Mouse (Mus musculus): ENCODE results near the gene Prkch. TPM values are rescaled to one million over a fixed set of nuclear protein-coding genes. Genes with fewer than 3 reads are reported as not detected.
A peak's percentile ranks its signal among the peaks of the same experiment; 100 is the strongest.

The Prkch gene
- total RNA-seq, 2 experiments from 2014 or later: 25.1 to 27.2 TPM

DNA sequence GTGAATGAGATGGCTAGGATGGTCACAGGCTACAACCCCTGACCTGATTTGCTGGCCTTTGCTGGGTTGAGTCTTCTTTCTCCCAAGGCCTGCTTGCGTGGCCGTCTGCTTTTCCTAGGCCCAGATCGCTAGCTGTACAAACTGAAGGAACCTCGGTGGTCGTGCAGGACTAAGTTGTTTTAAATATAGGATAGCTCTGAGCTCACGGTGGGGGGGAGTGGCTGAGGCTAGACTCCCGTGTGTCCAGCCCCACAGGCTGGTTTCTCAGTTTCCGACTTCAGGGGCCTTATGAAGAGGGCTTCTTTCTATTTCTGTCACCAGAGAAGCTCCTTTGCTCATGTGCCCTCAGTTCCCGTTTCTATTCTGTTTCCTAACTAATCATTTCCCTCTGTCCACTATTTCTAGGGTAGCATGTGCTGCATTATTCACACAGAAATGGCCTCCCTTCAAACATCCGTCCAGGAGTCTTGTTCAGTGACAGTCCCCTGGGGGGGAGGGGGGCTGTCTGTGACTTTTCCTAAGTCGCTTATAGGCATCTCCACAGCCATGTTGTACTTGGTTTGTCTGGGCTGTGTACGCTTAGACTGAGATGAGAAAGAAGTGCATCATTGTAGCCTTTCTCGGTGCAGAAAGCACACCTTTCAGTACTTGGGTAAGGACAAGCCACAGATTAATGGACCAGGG lies 22.9 kb downstream of the Prkch start:
- intact Hi-C loops (cut with DNase I): no loop called here
- no peak for DNase-seq

GRCm38 (mm10) chr12:73608065-73608397 lies 23.4 kb downstream of the Prkch start:
- DNase-seq: no peak
- intact Hi-C loops (cut with DNase I): no loop called here

GRCm38 (mm10) chr12:73609262-73609661 lies 24.7 kb downstream of the Prkch start:
- no peak for DNase-seq
- intact Hi-C loops (cut with DNase I): no loop called here

DNA sequence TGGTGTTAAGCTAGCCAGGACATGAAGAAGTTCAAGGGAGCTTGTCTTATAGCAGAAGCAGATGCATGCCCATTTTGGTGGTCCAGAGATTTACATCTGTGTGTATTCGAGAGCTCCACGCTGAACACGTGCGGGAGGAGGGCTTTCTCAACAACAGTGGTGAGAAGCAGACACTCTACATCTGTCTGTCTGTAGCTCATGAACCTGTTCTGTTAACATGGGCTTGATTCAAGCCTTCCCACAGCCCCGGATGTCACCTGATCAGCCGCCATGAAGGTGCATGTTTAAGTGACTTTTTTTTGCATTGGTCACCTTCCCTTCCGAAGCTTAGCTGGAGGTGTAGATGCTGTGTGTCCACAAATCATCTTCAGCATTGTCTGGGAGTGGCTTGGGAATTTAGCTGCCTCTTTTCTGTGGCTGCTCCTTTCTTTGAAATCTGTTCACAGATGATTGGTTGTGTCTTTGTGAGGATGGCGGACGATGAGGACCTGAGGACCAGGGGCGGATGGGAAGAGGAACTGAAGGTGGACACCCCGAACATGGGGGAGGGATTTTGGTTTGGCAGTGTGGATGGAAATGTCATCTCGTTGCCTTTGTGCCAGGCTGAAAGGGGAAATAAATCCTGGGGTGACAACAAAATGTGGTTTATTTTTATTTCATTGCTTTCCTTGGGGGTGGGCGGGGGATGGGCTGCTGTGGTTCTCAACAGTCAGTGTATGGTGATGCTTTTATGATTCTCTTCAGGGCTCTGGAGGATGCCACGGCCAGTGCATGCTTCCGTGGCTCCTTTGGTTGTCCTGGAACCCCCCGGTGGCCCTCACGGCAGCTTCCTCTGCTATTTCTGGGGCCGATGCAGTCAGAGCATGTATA lies 25.3 kb downstream of the Prkch start:
- DNase-seq: no peak

GRCm38 (mm10) chr12:73610831-73611370 lies 26.3 kb downstream of the Prkch start:
- DNase-seq: no peak
- intact Hi-C loops (cut with DNase I): no loop called here

More for the DNA sequence above, 25.3 kb downstream of the Prkch start:
- intact Hi-C loops (cut with DNase I): no loop called here

- intact Hi-C loops (cut with DNase I): no loop called here
- DNase-seq: no peak
These were observed 27.1 kb downstream of the Prkch start for GRCm38 (mm10) chr12:73611741-73612140.

- DNase-seq: no peak
- intact Hi-C loops (cut with DNase I): no loop called here
These were observed 28.6 kb downstream of the Prkch start for GRCm38 (mm10) chr12:73613183-73613582.

GRCm38 (mm10) chr12:73617652-73618051 lies 33.1 kb downstream of the Prkch start:
- intact Hi-C loops (cut with DNase I): no loop called here
- peak; percentile 42 for DNase-seq

DNA sequence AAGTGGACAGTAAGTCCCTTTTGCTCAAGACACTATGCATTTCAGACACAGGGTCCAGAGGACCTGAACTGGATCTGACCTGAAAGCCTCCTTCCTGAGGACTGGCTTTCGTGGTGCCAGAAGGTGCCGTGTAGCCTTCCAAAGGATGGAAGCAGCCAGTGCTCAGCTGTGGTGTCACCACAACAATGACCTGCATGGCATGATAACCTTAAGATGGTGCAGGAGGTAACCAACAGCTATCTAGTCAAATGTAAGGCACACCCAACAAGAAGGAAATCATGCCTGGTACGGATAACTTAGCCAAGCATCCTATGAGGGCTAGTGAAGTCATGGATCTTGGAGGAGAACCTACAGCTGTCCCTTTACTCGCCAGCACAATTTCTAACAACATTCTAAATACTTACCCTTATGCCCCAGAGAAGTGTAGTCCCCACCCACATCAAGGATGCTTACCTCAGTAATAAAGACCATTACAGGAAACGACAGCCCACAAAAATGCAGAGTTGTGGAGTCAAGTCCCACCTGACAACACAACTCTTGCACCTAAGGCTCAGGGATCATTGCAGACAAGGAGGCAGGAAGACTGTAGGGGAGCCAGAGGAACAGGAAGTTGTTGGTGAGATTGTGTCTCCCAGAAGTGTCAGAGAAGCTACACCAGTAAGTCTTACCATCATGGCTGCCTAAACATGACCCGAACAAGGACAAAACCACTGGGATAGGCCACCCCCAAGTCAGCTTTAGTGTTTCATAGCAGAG lies 40.9 kb downstream of the Prkch start:
- DNase-seq: no peak
- intact Hi-C loops (cut with DNase I): no loop called here

DNA sequence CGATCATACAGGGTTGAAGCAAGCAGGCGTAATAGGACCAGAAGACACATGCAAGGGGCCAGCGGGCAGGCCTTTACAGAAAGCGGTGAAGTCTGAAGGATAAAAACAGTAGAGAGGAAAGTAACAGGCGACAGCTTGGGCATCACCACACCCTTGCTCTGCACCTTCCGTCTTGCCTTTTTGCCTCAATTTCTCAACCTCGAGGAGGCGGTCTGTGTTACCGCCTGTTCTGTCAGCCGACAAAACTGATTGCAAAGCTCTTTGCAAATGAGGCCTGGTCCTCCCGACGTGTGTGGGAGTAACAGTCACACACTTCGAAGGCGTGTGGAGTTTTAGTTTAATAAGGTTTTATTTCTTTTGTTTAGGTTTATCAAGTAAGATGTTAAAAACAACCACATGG lies 43.3 kb downstream of the Prkch start:
- intact Hi-C loops (cut with DNase I): no loop called here
- DNase-seq: no peak

- no peak for DNase-seq
- intact Hi-C loops (cut with DNase I): loop anchor here (5.0 kb wide), 1 partner anchor 52 kb away; no protein-coding TSS in a partner anchor
These were observed 46.0 kb downstream of the Prkch start for GRCm38 (mm10) chr12:73630596-73630995.

DNA sequence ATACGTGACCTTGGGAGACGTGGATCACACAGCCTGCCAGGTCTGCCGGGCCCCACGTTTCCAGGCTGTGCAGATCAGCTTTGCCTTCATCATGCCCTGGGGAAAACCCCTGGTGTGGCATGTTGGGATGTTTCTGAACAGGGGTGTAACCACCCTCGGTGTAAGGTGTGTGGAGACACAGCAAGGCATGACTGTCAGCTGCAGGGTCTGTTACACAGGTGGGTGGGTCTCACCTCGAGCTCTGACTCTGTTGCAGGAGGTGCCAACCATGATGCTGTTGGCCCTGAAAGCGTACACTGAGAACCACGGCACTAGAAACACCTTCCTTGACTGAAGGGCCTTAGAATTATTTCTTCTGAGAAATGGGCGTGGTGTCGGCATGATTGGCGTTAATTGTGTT lies 46.6 kb downstream of the Prkch start:
- intact Hi-C loops (cut with DNase I): loop anchor here (5.0 kb wide), 1 partner anchor 51 kb away; no protein-coding TSS in a partner anchor

DNA sequence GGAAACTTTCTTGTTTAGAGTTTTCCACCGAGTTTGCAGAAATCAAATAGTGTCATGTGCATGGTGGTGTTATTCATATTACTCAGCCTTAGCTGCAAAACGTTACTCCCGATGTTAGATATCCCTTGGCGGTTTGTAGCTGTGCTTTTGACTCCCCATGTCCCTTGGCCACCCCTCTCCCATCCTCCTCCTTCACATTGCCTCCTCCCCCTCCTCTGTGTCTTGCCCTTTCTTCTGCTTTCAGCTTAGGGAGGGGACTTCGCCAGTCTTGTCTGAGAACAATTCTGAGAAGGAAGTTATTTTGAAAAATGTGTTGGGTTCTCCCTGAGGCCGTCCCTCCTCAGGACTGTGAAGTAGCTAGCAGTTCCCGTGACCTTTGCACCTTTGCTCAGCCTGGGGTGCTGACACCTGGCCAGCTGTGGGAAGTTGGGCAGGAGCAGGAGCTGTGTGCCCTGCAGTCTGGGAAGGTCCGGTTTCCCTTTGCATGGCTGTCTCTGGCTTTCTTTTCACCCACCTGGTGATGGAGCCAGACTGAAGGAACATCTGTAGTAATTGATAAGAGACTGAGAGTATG lies 48.2 kb downstream of the Prkch start:
- intact Hi-C loops (cut with DNase I): loop anchor here (5.0 kb wide), 1 partner anchor 50 kb away; no protein-coding TSS in a partner anchor
- no peak for DNase-seq

More for the DNA sequence above, 46.6 kb downstream of the Prkch start:
- no peak for DNase-seq

DNA sequence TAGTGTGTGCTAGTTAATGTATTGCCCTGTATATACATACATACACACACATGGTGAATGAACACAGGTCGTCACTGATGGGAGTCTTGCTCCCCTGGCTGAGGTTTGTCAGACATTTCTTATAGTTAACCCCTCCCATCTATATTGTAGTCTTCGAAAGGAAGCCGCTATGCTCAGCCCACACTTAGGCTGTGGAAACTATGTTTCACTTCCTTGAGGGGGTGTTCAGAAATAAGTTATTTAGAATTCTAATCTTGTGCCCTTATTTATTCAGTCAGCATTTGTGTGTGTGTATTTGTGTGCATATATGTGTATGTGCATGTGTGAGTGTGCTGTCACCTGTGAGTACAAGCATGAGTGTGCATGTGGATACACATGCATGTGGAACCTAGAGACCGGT lies 49.1 kb downstream of the Prkch start:
- DNase-seq: no peak
- intact Hi-C loops (cut with DNase I): loop anchor here (5.0 kb wide), 1 partner anchor 49 kb away; no protein-coding TSS in a partner anchor

- intact Hi-C loops (cut with DNase I): loop anchor here (5.0 kb wide), 2 partner anchors 33 to 42 kb away; no protein-coding TSS in a partner anchor
- DNase-seq: no peak
These were observed 55.0 kb downstream of the Prkch start for GRCm38 (mm10) chr12:73639571-73639970.

DNA sequence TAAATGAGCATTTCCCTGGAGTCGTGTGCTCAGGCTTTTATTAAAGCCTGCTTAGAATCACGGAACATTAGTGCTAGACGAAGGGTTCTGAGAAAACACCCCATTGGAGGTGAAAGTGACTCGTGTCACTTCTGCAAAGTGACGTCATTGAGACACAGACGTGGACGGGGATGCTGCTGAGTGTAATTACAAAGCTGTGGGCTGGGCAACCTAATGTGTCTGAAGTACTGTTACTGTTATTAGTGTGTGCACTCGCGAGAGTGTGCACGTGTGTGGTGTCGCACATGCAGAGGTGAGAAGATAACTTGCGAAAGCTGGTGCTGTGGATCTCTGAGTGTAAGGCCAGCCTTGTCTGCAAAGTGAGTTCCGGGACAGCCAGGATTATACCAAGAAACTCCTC lies 56.6 kb downstream of the Prkch start:
- intact Hi-C loops (cut with DNase I): no loop called here
- DNase-seq: no peak

GRCm38 (mm10) chr12:73645216-73645615 lies 60.6 kb downstream of the Prkch start:
- intact Hi-C loops (cut with DNase I): no loop called here
- no peak for DNase-seq

- intact Hi-C loops (cut with DNase I): no loop called here
- DNase-seq: no peak
These were observed 63.1 kb downstream of the Prkch start for GRCm38 (mm10) chr12:73647686-73648085.

GRCm38 (mm10) chr12:73656568-73657204 lies 72.1 kb downstream of the Prkch start:
- intact Hi-C loops (cut with DNase I): no loop called here
- no peak for DNase-seq

GRCm38 (mm10) chr12:73663421-73663820 lies 78.8 kb downstream of the Prkch start:
- intact Hi-C loops (cut with DNase I): no loop called here
- DNase-seq: no peak
